Mouse (Mus musculus) liver, adult 2 months (tissue): ENCODE measurements around the gene Dyrk3. TPM values are rescaled to one million over a fixed set of nuclear protein-coding genes. Genes with fewer than 3 reads are reported as not detected.

Experiments
- DNase-seq: peaks from one replicate; pipeline ENCODE4 v3.0.0-alpha.2; 2011; ENCODE audit warnings: low read depth, low spot score; ENCODE audit errors: extremely low read depth
- H3K27ac ChIP-seq: fragments of 200-500 bp; replicated peaks from 2 replicates; pipeline ENCODE4 v1.5.1; 2012; ENCODE audit warnings: low read depth, mild to moderate bottlenecking, control low read depth, inconsistent platforms, low read length; ENCODE audit not compliant: insufficient read depth
- H3K27me3 ChIP-seq: fragments of 200-500 bp; 2 replicates; pipeline ENCODE4 v1.6.1; 2012; ENCODE audit warnings: mild to moderate bottlenecking, moderate library complexity, low read length, inconsistent platforms; ENCODE audit not compliant: control insufficient read depth, insufficient read depth
- H3K36me3 ChIP-seq: fragments of 200-500 bp; 2 replicates; pipeline ENCODE4 v1.6.1; 2012; ENCODE audit warnings: low read length, inconsistent platforms; ENCODE audit not compliant: control insufficient read depth, insufficient read depth
- H3K4me1 ChIP-seq: fragments of 200-500 bp; 2 replicates; pipeline ENCODE4 v1.6.1; 2011; ENCODE audit warnings: low read length; ENCODE audit not compliant: control insufficient read depth, insufficient read depth
- H3K4me3 ChIP-seq: fragments of 200-500 bp; 2 replicates; pipeline ENCODE4 v1.5.1; 2011; ENCODE audit warnings: low read depth, mild to moderate bottlenecking, control low read depth, low read length, moderate library complexity; ENCODE audit not compliant: insufficient read depth
- H3K79me2 ChIP-seq: fragments of 200-500 bp; 2 replicates; pipeline ENCODE4 v1.6.1; 2012; ENCODE audit warnings: inconsistent platforms, mild to moderate bottlenecking, low read length, moderate library complexity; ENCODE audit not compliant: control insufficient read depth, insufficient read depth
- H3K9ac ChIP-seq: fragments of 200-500 bp; 2 replicates; pipeline ENCODE4 v1.6.1; 2012; ENCODE audit warnings: low read depth, mild to moderate bottlenecking, control low read depth, inconsistent platforms, low read length
- CTCF ChIP-seq: fragments of 200-500 bp; IDR thresholded peaks from 2 replicates; pipeline ENCODE4 v1.5.1; 2011; ENCODE audit warnings: low read depth, low read length, control low read depth
- POLR2A ChIP-seq: fragments of 200-500 bp; IDR thresholded peaks from 2 replicates; pipeline ENCODE4 v1.6.1; 2011; ENCODE audit warnings: low read length, control low read depth; ENCODE audit not compliant: insufficient read depth; ENCODE audit errors: extremely low read depth
- WGBS: fragments of 180-500 bp; shearing (Covaris S2); methylation state at CpG from one replicate; pipeline ENCODE4 v1.1.7; 2018; 5-methylcytosine and 5-hydroxymethylcytosine counted together
- polyA plus RNA-seq: library from polyadenylated mRNA; depleted of rRNA; stranded (reverse); fragments of >200 nt; gene quantifications from 2 replicates; pipeline ENCODE4 v1.2.3, GENCODE M21; 2012
- total RNA-seq: library from RNA; depleted of rRNA; stranded (reverse); fragments of >200 nt; gene quantifications from 2 replicates; pipeline ENCODE4 v1.2.3, GENCODE M21; 2014

Dyrk3 gene
- total and polyA plus RNA-seq, 2 experiments, result 0.50 to 1.3 TPM

DNA sequence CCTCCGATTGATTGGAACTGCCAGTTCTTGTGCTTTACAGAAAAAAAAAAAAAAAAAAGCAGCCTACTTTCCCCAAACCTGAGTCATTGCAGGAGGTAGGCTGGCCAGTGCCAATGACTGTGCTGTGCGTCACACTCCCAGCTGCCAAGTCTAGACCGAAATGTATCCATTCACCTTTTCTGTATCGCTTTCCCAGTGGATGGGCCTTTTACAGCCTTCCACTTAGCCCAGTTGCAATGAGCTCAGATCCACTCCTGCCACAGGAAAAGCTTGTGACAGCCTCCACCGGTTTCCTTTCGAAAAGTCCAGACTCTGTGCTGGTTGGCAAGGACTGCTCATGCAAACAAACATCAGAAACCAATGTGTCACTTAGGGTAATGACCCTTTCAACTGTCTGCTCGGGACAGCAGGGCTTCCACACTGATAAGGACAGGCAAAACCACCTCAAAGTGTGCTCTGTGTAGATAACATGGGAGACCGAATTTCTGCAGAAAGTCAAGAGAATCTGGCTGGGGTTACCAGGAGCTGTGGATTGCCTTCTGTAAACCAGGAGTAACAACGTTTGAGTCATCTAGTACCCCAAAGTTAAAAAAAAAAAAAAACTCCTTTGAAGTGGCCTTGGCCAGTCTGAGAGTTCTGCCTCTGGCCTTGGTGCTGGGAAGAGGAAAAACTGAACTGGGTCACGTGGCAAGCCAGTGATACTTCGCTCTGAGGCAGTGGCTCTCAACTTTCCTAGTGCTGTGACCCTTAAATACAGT lies 12.0 kb downstream of the Dyrk3 start:
- WGBS, result 12% methylated on average over 11 of the region's 11 CpGs
- TF ChIP-seq POLR2A (no peak), CTCF (no peak)
- no peaks in the 10 kb centered on the region for H3K27me3 ChIP-seq
- H3K36me3 ChIP-seq, result no peaks in the 10 kb centered on the region
- no peaks in the 10 kb centered on the region for H3K79me2 ChIP-seq
- H3K4me3 ChIP-seq, result no peak overlapping the region
- DNase-seq, result peak; percentile 99
- H3K9ac ChIP-seq, result peak overlapping the region; percentile 7; the same call in 1 of the 2 replicates
- H3K4me1 ChIP-seq, result peaks cover 10% of the 10 kb centered on the region
- peak overlapping the region; percentile 65 for H3K27ac ChIP-seq

DNA sequence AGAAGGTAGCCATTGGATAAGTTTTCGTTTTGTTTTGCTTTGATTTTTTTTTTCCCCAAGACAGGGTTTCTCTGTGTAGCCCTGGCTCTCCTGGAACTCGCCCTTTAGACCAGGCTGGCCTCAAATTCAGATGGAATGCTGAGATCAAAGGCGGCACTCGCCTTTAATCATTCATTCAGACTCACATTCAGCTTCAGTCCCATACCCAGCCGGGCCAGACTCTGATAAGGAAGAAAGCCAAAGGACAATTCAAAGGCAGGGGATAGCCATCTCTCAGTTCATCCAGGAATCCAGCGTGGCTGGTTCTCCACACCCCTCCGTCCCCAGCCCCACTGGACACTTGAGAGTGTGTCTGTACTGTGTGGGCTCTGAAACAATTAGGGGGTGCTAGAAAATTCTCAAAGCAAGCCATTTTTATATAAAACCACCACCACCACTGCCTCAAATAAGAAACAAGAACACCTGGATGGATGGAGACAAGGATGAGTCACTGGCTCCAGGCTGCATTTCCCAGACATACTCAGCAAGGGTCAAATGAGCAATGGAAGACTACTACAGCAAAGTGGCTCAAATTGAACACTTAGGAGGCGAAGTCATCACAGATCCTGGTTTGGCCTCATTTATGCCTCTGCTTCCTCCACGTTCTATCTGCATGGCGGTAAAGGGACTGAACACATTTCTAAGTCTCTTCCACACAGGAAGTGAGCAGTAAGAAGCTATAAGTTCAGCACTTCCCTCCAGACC lies 14.4 kb downstream of the Dyrk3 start:
- H3K27ac ChIP-seq, result peak overlapping the region; percentile 12
- WGBS, result 66% methylated on average over 10 of the region's 10 CpGs
- peak; percentile 79 for DNase-seq
- H3K9ac ChIP-seq, result no peak overlapping the region
- H3K36me3 ChIP-seq, result no peaks in the 10 kb centered on the region
- peaks cover 10% of the 10 kb centered on the region for H3K4me1 ChIP-seq
- TF ChIP-seq POLR2A (no peak), CTCF (no peak)
- H3K79me2 ChIP-seq, result no peaks in the 10 kb centered on the region
- no peak overlapping the region for H3K4me3 ChIP-seq
- no peaks in the 10 kb centered on the region for H3K27me3 ChIP-seq

DNA sequence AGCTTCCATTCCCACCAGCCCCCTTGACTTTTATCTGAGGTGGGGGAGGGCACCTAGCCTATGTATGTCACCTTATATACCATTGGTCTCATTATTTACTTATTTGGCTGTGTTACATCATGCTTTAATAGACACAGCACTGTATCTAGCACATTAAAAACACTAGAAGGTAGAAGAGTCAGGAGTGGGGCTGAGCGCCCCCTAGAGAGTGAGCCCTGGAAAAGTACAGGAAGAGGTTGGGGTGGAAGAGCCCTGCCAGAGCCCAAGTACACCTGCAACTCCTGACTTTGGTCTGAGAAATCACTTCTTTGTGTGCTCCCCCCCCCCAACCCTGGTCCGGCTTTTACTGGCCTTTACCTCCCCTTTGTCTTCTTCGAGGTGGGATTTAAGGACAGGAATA lies 16.2 kb downstream of the Dyrk3 start:
- no peaks in the 10 kb centered on the region for H3K79me2 ChIP-seq
- no peaks in the 10 kb centered on the region for H3K36me3 ChIP-seq
- peaks cover 7% of the 10 kb centered on the region for H3K4me1 ChIP-seq
- TF ChIP-seq CTCF, result peak; percentile 52
- TF ChIP-seq POLR2A, result no peak
- 64% methylated on average over 3 of the region's 3 CpGs for WGBS
- H3K4me3 ChIP-seq, result no peak overlapping the region
- no peaks in the 10 kb centered on the region for H3K27me3 ChIP-seq
- no peak overlapping the region for H3K27ac ChIP-seq
- H3K9ac ChIP-seq, result no peak overlapping the region
- DNase-seq, result no peak

DNA sequence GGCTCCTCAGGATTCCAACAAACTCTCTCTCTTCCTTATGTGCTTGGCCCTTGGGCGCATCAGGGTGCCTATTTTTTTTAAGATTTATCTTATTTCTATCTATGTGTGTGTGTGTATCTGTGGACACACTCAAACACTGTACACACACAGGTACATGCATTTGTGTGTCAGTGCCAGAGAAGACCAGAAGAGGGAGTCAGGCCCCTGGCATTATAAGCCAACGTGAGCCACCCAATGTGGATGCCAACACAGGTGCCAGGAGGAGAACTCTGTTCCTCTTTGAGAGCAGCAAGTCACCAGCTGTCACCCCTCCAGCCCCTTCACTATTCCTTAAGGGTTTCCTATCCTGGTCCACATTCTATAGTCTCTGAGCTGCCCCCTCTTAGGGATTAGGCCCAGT lies 19.1 kb downstream of the Dyrk3 start:
- TF ChIP-seq CTCF (peak; percentile 74), POLR2A (no peak)
- Histone ChIP-seq H3K4me1 (no peaks in the 10 kb centered on the region; the same call in 1 of the 2 replicates), H3K36me3 (no peaks in the 10 kb centered on the region), H3K79me2 (no peaks in the 10 kb centered on the region), H3K9ac (no peak overlapping the region), H3K27ac (no peak overlapping the region), H3K27me3 (no peaks in the 10 kb centered on the region), H3K4me3 (no peak overlapping the region)
- WGBS, result 51% methylated on average over 2 of the region's 2 CpGs
- DNase-seq, result peak; percentile 65

DNA sequence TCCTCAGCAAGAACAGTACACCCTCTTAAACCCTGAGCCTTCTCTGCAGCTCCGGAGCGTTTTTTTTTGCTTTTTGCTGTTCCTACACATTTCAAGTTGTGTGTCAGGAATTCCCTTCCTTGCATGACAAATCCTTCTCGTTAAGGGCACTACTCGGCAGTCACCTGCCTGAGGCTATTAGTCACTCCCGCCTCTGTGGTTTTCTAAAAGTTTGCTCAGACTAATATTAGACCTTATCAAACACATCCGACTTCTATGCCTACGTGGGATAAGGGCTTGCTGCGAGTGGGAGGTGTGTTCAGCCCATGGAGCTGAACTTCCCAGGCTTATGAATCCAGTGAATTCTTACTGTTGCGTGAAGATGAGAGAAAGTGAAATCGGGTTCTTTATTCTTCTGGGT lies 19.6 kb downstream of the Dyrk3 start:
- 74% methylated on average over 10 of the region's 10 CpGs for WGBS
- Histone ChIP-seq H3K9ac (no peak overlapping the region), H3K36me3 (no peaks in the 10 kb centered on the region), H3K27me3 (no peaks in the 10 kb centered on the region), H3K4me3 (no peak overlapping the region), H3K4me1 (no peaks in the 10 kb centered on the region; the same call in 1 of the 2 replicates), H3K79me2 (no peaks in the 10 kb centered on the region), H3K27ac (no peak overlapping the region)
- DNase-seq, result no peak
- TF ChIP-seq POLR2A (no peak), CTCF (no peak)

DNA sequence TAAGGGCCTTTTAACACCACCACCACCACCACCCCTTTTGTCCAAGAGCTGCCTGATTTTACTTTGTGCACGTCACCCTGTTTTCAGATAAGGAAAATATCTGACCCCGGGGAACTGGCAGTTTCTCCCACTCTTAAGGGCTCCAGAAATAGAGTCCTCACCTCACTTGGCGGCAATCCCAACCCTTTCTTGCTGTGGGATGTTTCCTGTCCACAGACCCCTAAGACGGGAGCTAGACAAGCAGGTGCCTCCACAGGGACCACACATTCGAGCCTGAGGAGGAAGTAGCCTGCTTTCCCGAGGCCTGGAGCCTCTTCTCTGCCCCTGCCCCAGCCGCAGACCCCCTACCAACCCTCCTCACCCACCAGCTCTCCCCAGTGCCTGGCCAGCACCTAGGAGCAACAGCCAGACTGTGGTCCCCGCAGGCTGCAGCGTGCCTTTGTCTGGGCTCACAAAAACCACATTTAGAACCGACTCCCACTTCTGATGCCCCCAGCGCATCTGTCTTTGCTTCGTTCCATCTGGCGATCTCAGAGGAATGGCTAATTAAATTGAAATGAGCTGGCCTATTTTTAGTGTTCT lies 21.6 kb downstream of the Dyrk3 start:
- no peak for TF ChIP-seq CTCF
- TF ChIP-seq POLR2A, result no peak
- Histone ChIP-seq H3K36me3 (no peaks in the 10 kb centered on the region), H3K27ac (no peak overlapping the region), H3K4me1 (no peaks in the 10 kb centered on the region; the same call in 1 of the 2 replicates), H3K27me3 (no peaks in the 10 kb centered on the region), H3K9ac (no peak overlapping the region), H3K79me2 (no peaks in the 10 kb centered on the region), H3K4me3 (no peak overlapping the region)
- 78% methylated on average over 13 of the region's 13 CpGs for WGBS
- DNase-seq, result no peak
